Mouse (Mus musculus) midbrain, embryonic 10.5 days (tissue): Measurements from ENCODE around the gene Clhc1. TPM values are rescaled to one million over a fixed set of nuclear protein-coding genes. Genes with fewer than 3 reads are reported as not detected.
"Not testable (repeated sequence)": the region's sequence is repeated elsewhere in the genome, so short reads cannot be mapped to it uniquely, and the experiment has no call there.

Experiments
- DNase-seq: peaks from one replicate; pipeline ENCODE4 v3.0.0-alpha.2; 2017; ENCODE audit warnings: low spot score
- H3K27ac ChIP-seq: fragments of 300-500 bp; sonication (generic); replicated peaks from 2 replicates; pipeline ENCODE4 v1.5.1; 2016; ENCODE audit warnings: mild to moderate bottlenecking
- H3K27me3 ChIP-seq: fragments of 300-500 bp; sonication (generic); 2 replicates; pipeline ENCODE4 v1.6.1; 2016; ENCODE audit warnings: low read depth, mild to moderate bottlenecking; ENCODE audit not compliant: poor library complexity, severe bottlenecking
- H3K36me3 ChIP-seq: fragments of 300-500 bp; sonication (generic); 2 replicates; pipeline ENCODE4 v1.6.1; 2016; ENCODE audit warnings: mild to moderate bottlenecking, moderate library complexity
- H3K4me1 ChIP-seq: fragments of 300-500 bp; sonication (generic); 2 replicates; pipeline ENCODE4 v1.6.1; 2016
- H3K4me3 ChIP-seq: fragments of 300-500 bp; sonication (generic); 2 replicates; pipeline ENCODE4 v1.5.1; 2016; ENCODE audit warnings: mild to moderate bottlenecking, moderate library complexity
- H3K9me3 ChIP-seq: fragments of 300-500 bp; sonication (generic); replicated peaks from 2 replicates; pipeline ENCODE4 v1.6.1; 2016; ENCODE audit warnings: mild to moderate bottlenecking
- WGBS: fragments of 180-500 bp; shearing (Covaris S2); methylation state at CpG from one replicate; pipeline ENCODE4 v1.1.7; 2016; 5-methylcytosine and 5-hydroxymethylcytosine counted together
- polyA plus RNA-seq: library from polyadenylated mRNA; unstranded; fragments of >200 nt; fragmentation: Nextera tagmentation; extraction: Ambion mirVana; gene quantifications from 2 replicates; pipeline ENCODE4 v1.2.1, GENCODE M21; 2016

Clhc1 gene
- polyA plus RNA-seq, 1 experiment from 2014 or later, result 0.12 TPM

GRCm38 (mm10) chr11:29545150-29545752 is 2.5 kb upstream of the Clhc1 start:
- not testable (repeated sequence) for H3K4me3 ChIP-seq, H3K27me3 ChIP-seq, DNase-seq, H3K27ac ChIP-seq, H3K9me3 ChIP-seq
- 89% methylated on average over 4 of the region's 4 CpGs for WGBS
- peaks cover 63% of the 10 kb centered on the region for H3K36me3 ChIP-seq
- peaks cover 14% of the 10 kb centered on the region for H3K4me1 ChIP-seq

- Histone ChIP-seq H3K36me3 (peaks cover 53% of the 10 kb centered on the region), H3K4me3 (peak overlapping the region; percentile 81), H3K4me1 (peaks cover 14% of the 10 kb centered on the region), H3K27ac (peak overlapping the region; percentile 92; the same call in 1 of the 2 replicates)
- H3K9me3 ChIP-seq, DNase-seq, H3K27me3 ChIP-seq: not testable (repeated sequence)
- WGBS, result 94% methylated on average over 2 of the region's 2 CpGs
Observed at GRCm38 (mm10) chr11:29546297-29546696, 1.5 kb upstream of the Clhc1 start.

DNA sequence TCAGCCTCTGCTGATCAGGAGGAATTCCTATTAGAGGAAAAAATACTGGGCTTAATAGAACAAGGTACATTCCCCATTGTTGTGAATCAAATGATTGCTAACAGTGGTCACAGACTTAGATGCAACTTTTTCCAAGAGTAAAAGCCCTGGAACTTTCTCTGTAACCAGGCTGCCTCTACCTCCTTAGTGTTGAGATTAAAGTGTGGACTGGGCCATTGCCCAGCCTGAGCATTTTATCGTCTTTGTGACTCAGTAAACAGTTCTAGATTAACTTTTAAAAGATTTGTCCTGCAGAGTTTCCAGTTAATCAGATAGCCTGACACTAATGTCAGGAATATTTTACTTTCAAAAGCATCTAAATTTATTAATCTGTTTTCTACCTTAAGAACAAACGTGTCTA is 988 bp upstream of the Clhc1 start:
- H3K4me3 ChIP-seq, result peak overlapping the region; percentile 81
- H3K27me3 ChIP-seq, result no peaks in the 10 kb centered on the region
- 25% methylated on average over 2 of the region's 2 CpGs for WGBS
- peaks cover 14% of the 10 kb centered on the region for H3K4me1 ChIP-seq
- H3K27ac ChIP-seq, result peak overlapping the region; percentile 92
- H3K9me3 ChIP-seq, result no peaks in the 10 kb centered on the region
- H3K36me3 ChIP-seq, result peaks cover 48% of the 10 kb centered on the region
- DNase-seq, result no peak

GRCm38 (mm10) chr11:29547249-29547751 is 450 bp upstream of the Clhc1 start:
- H3K4me1 ChIP-seq, result peaks cover 14% of the 10 kb centered on the region
- peaks cover 45% of the 10 kb centered on the region for H3K36me3 ChIP-seq
- H3K4me3 ChIP-seq, result peak overlapping the region; percentile 81
- WGBS, result under 1% methylated on average over 27 of the region's 27 CpGs
- no peak for DNase-seq
- peak overlapping the region; percentile 92 for H3K27ac ChIP-seq
- no peaks in the 10 kb centered on the region for H3K27me3 ChIP-seq
- H3K9me3 ChIP-seq, result no peaks in the 10 kb centered on the region

DNA sequence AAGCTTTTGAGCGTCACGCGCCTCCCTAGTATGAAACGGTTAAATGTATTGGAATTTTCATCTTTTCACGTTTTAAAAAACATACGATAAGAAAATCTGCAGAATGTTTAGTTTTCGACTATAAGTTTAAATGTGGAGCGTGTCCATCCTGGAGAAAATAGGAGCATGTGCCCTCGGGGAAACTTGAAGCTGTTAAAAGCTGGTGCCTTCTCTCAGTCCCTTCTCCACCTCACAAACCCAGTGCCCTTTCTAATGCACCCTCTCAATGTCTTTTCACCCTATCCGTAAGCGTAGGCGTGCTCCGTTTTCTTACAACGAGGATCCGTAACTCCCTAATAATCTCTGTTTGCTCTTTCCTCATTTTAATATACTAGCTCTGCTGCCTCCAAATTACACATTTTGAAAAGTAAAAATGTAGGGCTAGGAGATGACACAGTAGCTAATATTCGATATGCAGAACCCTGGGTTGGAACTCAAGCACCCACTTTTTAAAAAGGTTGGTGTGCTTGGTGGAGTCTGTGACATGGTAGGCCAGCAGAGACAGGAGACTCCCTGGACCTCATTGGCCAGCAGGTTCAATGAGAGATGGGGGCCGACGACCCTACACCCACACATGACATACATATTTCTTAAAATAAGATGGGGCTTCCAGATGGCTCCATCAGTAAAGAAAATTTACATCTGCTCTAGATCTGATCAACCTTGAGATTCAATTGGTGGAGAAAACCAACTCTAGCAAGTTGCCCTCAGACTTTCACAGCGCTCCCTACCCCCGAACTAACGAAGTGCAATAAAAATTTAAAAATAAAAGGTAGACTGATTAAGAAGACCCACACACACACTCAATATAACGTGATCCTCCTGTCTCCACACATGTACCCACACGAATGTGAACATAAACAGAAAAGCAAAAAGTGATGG is 1.0 kb downstream of the Clhc1 start:
- H3K27me3 ChIP-seq, result no peaks in the 10 kb centered on the region
- peak overlapping the region; percentile 81 for H3K4me3 ChIP-seq
- peak overlapping the region; percentile 92 for H3K27ac ChIP-seq
- WGBS, result 29% methylated on average over 23 of the region's 23 CpGs
- DNase-seq, result no peak
- peaks cover 31% of the 10 kb centered on the region for H3K36me3 ChIP-seq
- H3K9me3 ChIP-seq, result no peaks in the 10 kb centered on the region
- peaks cover 14% of the 10 kb centered on the region for H3K4me1 ChIP-seq

GRCm38 (mm10) chr11:29549425-29549778 is 1.7 kb downstream of the Clhc1 start:
- 96% methylated on average over 1 of the region's 1 CpGs for WGBS
- DNase-seq, result no peak
- H3K36me3 ChIP-seq, result peaks cover 25% of the 10 kb centered on the region
- peaks cover 14% of the 10 kb centered on the region for H3K4me1 ChIP-seq
- no peaks in the 10 kb centered on the region for H3K9me3 ChIP-seq
- H3K27me3 ChIP-seq, result no peaks in the 10 kb centered on the region
- H3K27ac ChIP-seq, result no peak overlapping the region
- H3K4me3 ChIP-seq, result no peak overlapping the region

DNA sequence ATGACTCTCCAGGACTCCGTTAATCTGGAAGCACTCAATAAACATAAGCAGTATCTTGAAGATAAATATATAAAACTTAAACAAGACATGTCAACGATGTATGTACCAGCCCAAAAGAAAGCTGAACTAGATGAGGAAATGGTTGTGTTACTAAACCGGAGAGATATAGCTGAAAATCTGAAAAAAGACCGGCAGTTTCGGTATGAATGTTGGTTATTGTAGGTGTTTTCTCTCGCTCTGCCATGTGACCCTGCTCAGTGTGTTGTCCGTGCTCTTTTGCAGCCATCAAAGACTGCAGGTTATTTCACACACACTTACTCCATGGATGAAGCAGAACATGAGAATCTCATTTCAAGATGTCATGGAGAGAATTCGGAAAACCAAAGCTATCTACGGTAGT is 12.7 kb downstream of the Clhc1 start:
- Histone ChIP-seq H3K9me3 (no peaks in the 10 kb centered on the region), H3K36me3 (no peaks in the 10 kb centered on the region), H3K4me1 (no peaks in the 10 kb centered on the region), H3K27ac (no peak overlapping the region), H3K4me3 (no peak overlapping the region), H3K27me3 (no peaks in the 10 kb centered on the region)
- WGBS, result 89% methylated on average over 9 of the region's 9 CpGs
- no peak for DNase-seq

- Histone ChIP-seq H3K27me3 (no peaks in the 10 kb centered on the region), H3K4me3 (no peak overlapping the region), H3K36me3 (no peaks in the 10 kb centered on the region), H3K27ac (no peak overlapping the region), H3K4me1 (no peaks in the 10 kb centered on the region), H3K9me3 (no peaks in the 10 kb centered on the region)
- 87% methylated on average over 3 of the region's 3 CpGs for WGBS
- no peak for DNase-seq
Observed at GRCm38 (mm10) chr11:29560990-29561389, 13.2 kb downstream of the Clhc1 start.

GRCm38 (mm10) chr11:29563406-29563805 is 15.7 kb downstream of the Clhc1 start:
- no peak overlapping the region for H3K27ac ChIP-seq
- H3K9me3 ChIP-seq, result no peaks in the 10 kb centered on the region
- H3K27me3 ChIP-seq, result no peaks in the 10 kb centered on the region
- WGBS, result 95% methylated on average over 2 of the region's 2 CpGs
- H3K4me1 ChIP-seq, result no peaks in the 10 kb centered on the region
- no peaks in the 10 kb centered on the region for H3K36me3 ChIP-seq
- DNase-seq, result no peak
- H3K4me3 ChIP-seq, result no peak overlapping the region

DNA sequence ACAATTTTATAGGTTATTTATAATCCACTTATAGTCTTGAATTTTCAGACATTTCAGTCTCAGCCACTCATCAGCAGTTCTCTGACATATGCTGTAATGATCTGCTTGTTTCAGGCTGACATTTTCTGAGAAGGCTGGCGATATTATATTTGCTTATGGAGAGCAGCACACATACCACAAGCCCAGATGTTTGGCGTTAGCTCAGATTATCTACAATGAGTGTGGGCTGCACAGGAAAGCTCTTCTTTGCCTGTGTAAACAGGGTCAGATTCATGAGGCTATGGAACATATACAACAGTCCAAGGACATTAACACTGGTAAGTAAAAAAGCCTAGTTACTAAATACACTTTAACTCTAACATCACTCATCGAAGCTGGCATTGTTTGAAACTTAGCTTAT is 23.8 kb downstream of the Clhc1 start:
- 79% methylated on average over 3 of the region's 3 CpGs for WGBS
- no peak overlapping the region for H3K4me3 ChIP-seq
- no peak for DNase-seq
- H3K27me3 ChIP-seq, result no peaks in the 10 kb centered on the region
- no peak overlapping the region for H3K27ac ChIP-seq
- no peaks in the 10 kb centered on the region for H3K9me3 ChIP-seq
- no peaks in the 10 kb centered on the region for H3K36me3 ChIP-seq
- no peaks in the 10 kb centered on the region for H3K4me1 ChIP-seq

GRCm38 (mm10) chr11:29572656-29573055 is 24.9 kb downstream of the Clhc1 start:
- Histone ChIP-seq H3K27me3 (no peaks in the 10 kb centered on the region), H3K4me1 (no peaks in the 10 kb centered on the region), H3K36me3 (no peaks in the 10 kb centered on the region), H3K9me3 (no peaks in the 10 kb centered on the region), H3K4me3 (no peak overlapping the region), H3K27ac (no peak overlapping the region)
- no peak for DNase-seq
- WGBS, result 79% methylated on average over 2 of the region's 2 CpGs

GRCm38 (mm10) chr11:29579610-29580009 is 31.9 kb downstream of the Clhc1 start:
- H3K4me3 ChIP-seq, result no peak overlapping the region
- no peaks in the 10 kb centered on the region for H3K9me3 ChIP-seq
- no peaks in the 10 kb centered on the region for H3K27me3 ChIP-seq
- no peak overlapping the region for H3K27ac ChIP-seq
- H3K4me1 ChIP-seq, result no peaks in the 10 kb centered on the region
- H3K36me3 ChIP-seq, result no peaks in the 10 kb centered on the region
- DNase-seq, result no peak

DNA sequence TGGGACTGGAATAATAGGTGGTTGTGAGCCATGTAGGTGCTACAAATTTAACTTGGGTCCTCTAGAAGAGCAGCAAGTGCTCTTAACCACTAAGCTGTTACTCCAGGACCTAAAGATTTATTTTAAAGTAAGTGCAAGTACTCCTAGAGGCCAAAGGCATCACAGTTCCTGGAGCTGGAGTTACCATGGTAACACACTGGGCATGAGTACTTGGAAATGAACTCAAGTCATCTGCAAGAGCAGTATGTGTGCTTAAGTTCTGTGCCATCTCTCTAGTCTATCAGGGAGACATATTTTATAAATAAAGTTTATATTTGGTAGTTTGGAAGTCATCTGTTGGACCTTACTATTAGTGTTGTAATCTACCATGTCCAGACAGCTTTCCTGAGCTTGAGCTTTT is 47.5 kb downstream of the Clhc1 start:
- Histone ChIP-seq H3K9me3 (no peaks in the 10 kb centered on the region), H3K27ac (no peak overlapping the region), H3K36me3 (no peaks in the 10 kb centered on the region), H3K27me3 (no peaks in the 10 kb centered on the region), H3K4me3 (no peak overlapping the region), H3K4me1 (no peaks in the 10 kb centered on the region)
- no peak for DNase-seq
